Mouse (Mus musculus) ES-Bruce4 (cell line): ENCODE measurements around the gene Tfpi2. TPM values are rescaled to one million over a fixed set of nuclear protein-coding genes. Genes with fewer than 3 reads are reported as not detected.

ENCODE experiments used
- H3K27ac ChIP-seq: 2 replicates; pipeline ENCODE4 v1.5.1; 2012; ENCODE audit warnings: low read length, inconsistent platforms; ENCODE audit not compliant: insufficient read depth
- H3K27me3 ChIP-seq: 2 replicates; pipeline ENCODE4 v1.6.1; 2012; ENCODE audit warnings: mild to moderate bottlenecking, low read length, inconsistent platforms; ENCODE audit not compliant: control insufficient read depth, poor library complexity, insufficient read depth, severe bottlenecking
- H3K36me3 ChIP-seq: 2 replicates; pipeline ENCODE4 v1.6.1; 2012; ENCODE audit warnings: inconsistent platforms, mild to moderate bottlenecking, low read length, moderate library complexity; ENCODE audit not compliant: control insufficient read depth, poor library complexity, insufficient read depth, severe bottlenecking
- H3K4me1 ChIP-seq: one replicate; pipeline ENCODE4 v1.8.1; 2011; ENCODE audit warnings: low read length; ENCODE audit not compliant: control insufficient read depth, insufficient read depth
- H3K4me3 ChIP-seq: 2 replicates; pipeline ENCODE4 v1.5.1; 2011; ENCODE audit warnings: low read depth, mild to moderate bottlenecking, low read length
- H3K9ac ChIP-seq: 2 replicates; pipeline ENCODE4 v1.6.1; 2012; ENCODE audit warnings: low read depth, mild to moderate bottlenecking, inconsistent platforms; ENCODE audit not compliant: poor library complexity, severe bottlenecking
- H3K9me3 ChIP-seq: replicated peaks from 2 replicates; pipeline ENCODE4 v1.6.1; 2012; ENCODE audit warnings: mild to moderate bottlenecking, low read length, inconsistent platforms; ENCODE audit not compliant: control insufficient read depth, poor library complexity, insufficient read depth, severe bottlenecking
- CTCF ChIP-seq: IDR thresholded peaks from one replicate; pipeline ENCODE4 v1.8.1; 2011; ENCODE audit warnings: low read depth, low read length
- EP300 ChIP-seq: IDR thresholded peaks from 2 replicates; pipeline ENCODE4 v1.6.1; 2011; ENCODE audit warnings: low read depth, low read length; ENCODE audit not compliant: insufficient read depth
- POLR2A ChIP-seq: IDR thresholded peaks from one replicate; pipeline ENCODE4 v1.8.1; 2011; ENCODE audit warnings: low read length; ENCODE audit not compliant: insufficient read depth
- polyA plus RNA-seq: library from polyadenylated mRNA; stranded (reverse); fragments of >200 nt; gene quantifications from 2 replicates; pipeline ENCODE4 v1.2.4, GENCODE M21; 2011; ENCODE audit warnings: low read depth; ENCODE audit not compliant: missing spikeins, insufficient read depth, insufficient read length

The Tfpi2 gene
- polyA plus RNA-seq = not detected in 2 replicates

DNA sequence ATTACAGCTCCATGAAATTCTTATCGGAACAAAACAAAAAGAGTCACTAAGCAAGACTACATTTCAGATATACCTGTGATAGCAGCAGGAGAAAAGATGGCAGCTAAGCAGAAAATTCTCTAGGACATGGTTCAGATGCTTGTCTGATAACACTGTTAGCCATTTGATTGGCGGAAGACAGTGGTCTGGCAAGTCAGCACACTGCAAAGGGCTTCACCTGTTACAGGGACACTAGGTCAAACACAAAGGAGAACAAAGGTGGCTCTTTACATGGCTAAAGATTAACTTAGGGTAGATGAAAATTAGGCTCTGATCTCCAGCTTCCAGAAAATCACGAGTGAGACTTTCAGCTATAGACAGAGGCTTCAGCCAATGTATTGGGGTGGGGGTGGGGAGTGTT is at the start of gene Tfpi2:
TSS of gene Tfpi2 (minus strand) at position 170 of the 400 bp plus-strand sequence.
- no peaks in the 10 kb centered on the region for H3K9me3 ChIP-seq
- TF ChIP-seq POLR2A (no peak), EP300 (no peak), CTCF (no peak)

GRCm38 (mm10) chr6:4030956-4031355 is 42.2 kb upstream of the Tfpi2 start:
- H3K4me3 ChIP-seq = no peak overlapping the region
- H3K9me3 ChIP-seq = no peaks in the 10 kb centered on the region
- no peaks in the 10 kb centered on the region for H3K27me3 ChIP-seq
- no peak overlapping the region for H3K27ac ChIP-seq
- H3K36me3 ChIP-seq = no peaks in the 10 kb centered on the region
- H3K4me1 ChIP-seq = no peaks in the 10 kb centered on the region
- H3K9ac ChIP-seq = no peak overlapping the region
- TF ChIP-seq EP300 (no peak), POLR2A (no peak), CTCF (no peak)

More for the DNA sequence above, at the start of gene Tfpi2:
- H3K4me3 ChIP-seq = no peak within 1 kb of the TSS
- no peaks in the 10 kb centered on the region for H3K4me1 ChIP-seq
- no peaks in the 10 kb centered on the region for H3K36me3 ChIP-seq
- H3K27me3 ChIP-seq = no peaks in the 10 kb centered on the region
- H3K9ac ChIP-seq = no peak within 1 kb of the TSS
- H3K27ac ChIP-seq = no peak within 1 kb of the TSS

DNA sequence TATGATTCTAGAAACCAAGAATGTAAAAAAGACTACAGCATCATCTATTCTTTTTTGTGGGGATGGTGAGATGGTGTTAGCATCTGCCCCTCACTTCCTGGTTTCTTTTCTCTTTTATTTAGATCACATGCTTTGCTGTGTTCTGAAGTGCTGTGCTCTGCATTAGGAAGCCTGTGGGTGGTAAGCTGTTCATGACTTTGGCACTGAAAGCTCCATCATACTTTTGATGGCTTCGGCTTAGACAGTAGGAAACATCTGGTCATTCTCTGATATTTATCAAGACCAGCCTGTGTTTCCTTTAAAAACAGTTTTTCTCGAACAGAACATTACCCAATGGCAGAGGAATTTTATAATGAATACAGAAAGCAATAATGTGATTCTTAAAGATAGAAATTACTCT is 37.6 kb upstream of the Tfpi2 start:
- H3K9me3 ChIP-seq = no peaks in the 10 kb centered on the region

DNA sequence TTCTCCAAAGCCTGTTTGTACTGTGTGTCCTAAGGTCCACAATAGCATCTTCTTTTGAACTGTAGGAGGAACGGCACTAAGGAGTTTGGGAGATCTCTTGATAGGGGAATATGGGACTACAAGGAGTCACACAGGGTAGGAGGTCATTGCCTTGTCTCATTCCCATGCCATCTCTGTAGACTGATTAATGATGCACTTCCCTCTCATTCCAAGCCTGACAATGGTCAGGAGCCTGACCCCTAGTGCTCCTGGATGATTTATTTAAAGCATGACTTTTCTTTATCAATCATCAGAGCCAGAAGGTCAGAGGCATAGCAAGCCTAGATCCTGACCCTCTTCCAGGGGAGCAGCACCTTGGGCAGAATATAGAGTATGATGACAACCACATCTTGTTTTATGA is 33.9 kb upstream of the Tfpi2 start:
- TF ChIP-seq EP300 (no peak), CTCF (no peak), POLR2A (no peak)
- no peak overlapping the region for H3K4me3 ChIP-seq
- no peaks in the 10 kb centered on the region for H3K36me3 ChIP-seq
- H3K9ac ChIP-seq = no peak overlapping the region
- no peaks in the 10 kb centered on the region for H3K9me3 ChIP-seq
- no peaks in the 10 kb centered on the region for H3K4me1 ChIP-seq
- H3K27me3 ChIP-seq = no peaks in the 10 kb centered on the region
- no peak overlapping the region for H3K27ac ChIP-seq

More for the DNA sequence above, 37.6 kb upstream of the Tfpi2 start:
- Histone ChIP-seq H3K4me1 (no peaks in the 10 kb centered on the region), H3K27me3 (no peaks in the 10 kb centered on the region), H3K9ac (no peak overlapping the region), H3K36me3 (no peaks in the 10 kb centered on the region), H3K4me3 (no peak overlapping the region), H3K27ac (no peak overlapping the region)
- TF ChIP-seq CTCF (no peak), EP300 (no peak), POLR2A (no peak)

DNA sequence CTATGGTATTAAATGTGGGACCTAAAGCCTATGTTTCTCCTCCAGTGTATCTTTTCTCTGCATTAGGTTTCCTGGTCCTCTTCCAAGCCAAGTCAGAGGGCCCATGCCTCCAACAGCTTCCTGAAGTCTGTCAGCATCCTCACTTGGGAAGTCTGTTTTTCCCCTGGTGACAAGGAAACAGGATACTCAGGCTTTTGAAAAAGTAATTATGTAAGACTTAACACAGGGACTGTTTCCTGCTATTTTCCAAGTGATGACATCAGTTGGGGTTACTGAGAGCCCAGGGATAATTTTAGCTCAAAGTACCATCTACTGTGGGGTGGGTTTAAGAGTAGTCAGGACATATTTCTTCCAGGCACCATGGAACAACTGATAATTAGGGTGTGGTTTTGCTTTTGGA is 20.8 kb upstream of the Tfpi2 start:
- H3K4me1 ChIP-seq = no peaks in the 10 kb centered on the region
- H3K9ac ChIP-seq = no peak overlapping the region
- H3K9me3 ChIP-seq = no peaks in the 10 kb centered on the region

DNA sequence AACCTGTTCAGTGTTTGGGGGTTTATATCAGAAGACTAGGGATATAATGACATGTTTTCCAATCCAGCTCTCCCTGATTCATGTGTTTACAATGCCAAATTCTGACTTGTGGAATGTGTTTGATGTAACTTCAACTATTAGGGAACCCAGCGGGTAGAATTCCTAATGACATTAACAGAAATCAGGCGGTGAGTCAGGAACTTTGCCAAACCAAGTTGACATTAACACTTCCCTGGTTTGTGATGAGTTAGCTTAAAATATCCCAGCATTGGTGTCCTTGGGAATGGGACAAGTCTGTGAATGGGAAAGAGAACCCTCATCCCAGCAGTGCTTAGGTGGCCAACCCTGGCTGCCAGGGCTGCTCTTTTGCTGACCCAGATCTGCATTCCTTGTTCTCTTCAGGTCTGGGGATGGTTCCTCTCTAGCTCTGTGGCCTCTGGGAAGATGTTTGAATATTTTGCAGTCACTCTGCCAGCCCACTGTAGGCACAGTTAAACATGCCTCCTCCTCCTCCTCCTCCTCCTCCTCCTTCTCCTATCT is 19.9 kb upstream of the Tfpi2 start:
- Histone ChIP-seq H3K4me1 (no peaks in the 10 kb centered on the region), H3K36me3 (no peaks in the 10 kb centered on the region), H3K27me3 (no peaks in the 10 kb centered on the region), H3K9ac (no peak overlapping the region), H3K4me3 (no peak overlapping the region), H3K9me3 (no peaks in the 10 kb centered on the region), H3K27ac (no peak overlapping the region)
- TF ChIP-seq POLR2A = no peak
- TF ChIP-seq EP300 = no peak
- TF ChIP-seq CTCF = no peak

More for the DNA sequence above, 20.8 kb upstream of the Tfpi2 start:
- Histone ChIP-seq H3K27ac (no peak overlapping the region), H3K36me3 (no peaks in the 10 kb centered on the region), H3K27me3 (no peaks in the 10 kb centered on the region), H3K4me3 (no peak overlapping the region)
- TF ChIP-seq CTCF (no peak), EP300 (no peak), POLR2A (no peak)
